Mouse (Mus musculus): Measurements from ENCODE around the gene Slc45a3. TPM values are rescaled to one million over a fixed set of nuclear protein-coding genes. Genes with fewer than 3 reads are reported as not detected.

Slc45a3 gene
- polyA plus RNA-seq, 1 experiment from 2014 or later = 8.4 TPM

DNA sequence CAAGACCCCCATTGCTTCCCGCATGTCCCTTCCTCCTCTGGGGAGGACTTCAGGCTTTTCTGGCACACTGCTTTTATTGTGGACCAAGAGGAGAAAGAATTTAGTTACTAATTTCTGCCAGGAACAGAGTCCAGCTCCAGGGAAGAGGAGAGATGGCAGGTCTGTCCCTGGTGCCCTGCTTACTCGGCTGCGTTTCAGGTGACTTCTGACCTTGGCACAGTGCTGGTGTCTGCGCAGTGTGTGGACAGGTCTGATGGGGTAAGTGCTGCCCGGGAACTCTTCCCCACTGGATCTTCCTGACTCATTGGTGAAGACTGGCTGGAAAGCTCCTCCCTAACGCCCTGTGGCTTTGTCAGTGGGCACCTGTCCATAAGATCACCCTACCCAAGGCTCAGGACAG is 6.2 kb downstream of the Slc45a3 start:
- 63% methylated on average over 6 of the region's 6 CpGs for WGBS
- Histone ChIP-seq H3K27me3 (ENCODE audit: control insufficient read depth, insufficient read depth, low read length) (peaks cover 5% of the 10 kb centered on the region; the same call in 1 of the 2 replicates), H3K9ac (ENCODE audit: low read length) (no peak overlapping the region), H3K9me3 (ENCODE audit: control insufficient read depth, low read length) (no peaks in the 10 kb centered on the region), H3K36me3 (ENCODE audit: control insufficient read depth, insufficient read depth, low read length) (no peaks in the 10 kb centered on the region), H3K4me3 (ENCODE audit: low read depth, low read length) (no peak overlapping the region), H3K4me2 (ENCODE audit: low read depth, low read length, severe bottlenecking) (no peak overlapping the region), H3K4me1 (replicated peaks; ENCODE audit: control insufficient read depth, insufficient read depth, low read length) (peaks cover 50% of the 10 kb centered on the region), H3K27ac (ENCODE audit: low read depth, low read length) (no peak overlapping the region)
- ATAC-seq (replicated peaks; ENCODE audit: low FRiP score) (no peak), DNase-seq (ENCODE audit: low spot score) (no peak)

DNA sequence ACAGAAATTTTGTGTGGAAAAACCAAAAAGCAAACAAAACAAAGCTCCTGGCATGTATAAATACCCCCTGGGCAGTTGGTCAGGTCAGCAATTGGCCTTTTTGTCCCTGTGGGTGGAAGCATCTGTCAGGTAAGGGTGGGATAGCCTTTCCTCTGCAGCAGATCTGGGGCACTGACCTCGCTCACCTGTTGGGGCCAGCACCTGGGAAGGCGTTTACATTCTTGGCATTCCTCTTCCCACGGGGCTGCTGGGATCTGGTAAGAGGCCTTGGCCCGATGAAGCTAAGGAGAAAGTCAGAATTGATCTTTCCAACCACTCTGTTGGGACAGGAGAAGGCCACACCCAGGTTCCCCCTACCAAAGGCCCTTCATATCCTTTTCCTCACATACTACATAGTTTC is 7.1 kb downstream of the Slc45a3 start:
- H3K4me1 ChIP-seq (replicated peaks; ENCODE audit: control insufficient read depth, insufficient read depth, low read length) = peaks cover 50% of the 10 kb centered on the region
- H3K36me3 ChIP-seq (ENCODE audit: control insufficient read depth, insufficient read depth, low read length) = no peaks in the 10 kb centered on the region
- H3K27ac ChIP-seq (ENCODE audit: low read depth, low read length) = no peak overlapping the region
- peaks cover 2% of the 10 kb centered on the region; the same call in 1 of the 2 replicates for H3K27me3 ChIP-seq (ENCODE audit: control insufficient read depth, insufficient read depth, low read length)
- no peaks in the 10 kb centered on the region for H3K9me3 ChIP-seq (ENCODE audit: control insufficient read depth, low read length)
- H3K4me3 ChIP-seq (ENCODE audit: low read depth, low read length) = no peak overlapping the region
- H3K9ac ChIP-seq (ENCODE audit: low read length) = no peak overlapping the region
- H3K4me2 ChIP-seq (ENCODE audit: low read depth, low read length, severe bottlenecking) = no peak overlapping the region
- 42% methylated on average over 4 of the region's 4 CpGs for WGBS
- ATAC-seq (replicated peaks; ENCODE audit: low FRiP score) = no peak
- DNase-seq (ENCODE audit: low spot score) = no peak

DNA sequence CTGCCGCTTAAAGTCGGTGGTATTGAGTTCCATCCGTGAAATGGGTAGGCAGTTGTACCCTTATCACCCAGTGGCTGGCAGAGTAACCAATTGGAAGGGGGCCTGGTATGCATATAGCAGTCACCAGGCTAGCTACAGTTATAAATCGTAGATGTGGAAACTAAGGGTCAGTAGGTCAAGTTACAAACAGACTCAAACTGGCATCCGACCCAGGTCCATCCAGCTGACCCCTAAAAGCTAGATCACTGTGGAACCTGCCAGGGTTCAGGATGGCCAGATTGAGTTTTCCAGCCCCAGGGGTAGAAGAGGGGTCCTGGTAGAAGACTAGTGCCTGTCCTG is 7.5 kb downstream of the Slc45a3 start:
- peak overlapping the region; percentile 40; the same call in 1 of the 2 replicates for H3K4me2 ChIP-seq (ENCODE audit: low read depth, low read length, severe bottlenecking)
- H3K4me3 ChIP-seq (ENCODE audit: low read depth, low read length) = no peak overlapping the region

DNA sequence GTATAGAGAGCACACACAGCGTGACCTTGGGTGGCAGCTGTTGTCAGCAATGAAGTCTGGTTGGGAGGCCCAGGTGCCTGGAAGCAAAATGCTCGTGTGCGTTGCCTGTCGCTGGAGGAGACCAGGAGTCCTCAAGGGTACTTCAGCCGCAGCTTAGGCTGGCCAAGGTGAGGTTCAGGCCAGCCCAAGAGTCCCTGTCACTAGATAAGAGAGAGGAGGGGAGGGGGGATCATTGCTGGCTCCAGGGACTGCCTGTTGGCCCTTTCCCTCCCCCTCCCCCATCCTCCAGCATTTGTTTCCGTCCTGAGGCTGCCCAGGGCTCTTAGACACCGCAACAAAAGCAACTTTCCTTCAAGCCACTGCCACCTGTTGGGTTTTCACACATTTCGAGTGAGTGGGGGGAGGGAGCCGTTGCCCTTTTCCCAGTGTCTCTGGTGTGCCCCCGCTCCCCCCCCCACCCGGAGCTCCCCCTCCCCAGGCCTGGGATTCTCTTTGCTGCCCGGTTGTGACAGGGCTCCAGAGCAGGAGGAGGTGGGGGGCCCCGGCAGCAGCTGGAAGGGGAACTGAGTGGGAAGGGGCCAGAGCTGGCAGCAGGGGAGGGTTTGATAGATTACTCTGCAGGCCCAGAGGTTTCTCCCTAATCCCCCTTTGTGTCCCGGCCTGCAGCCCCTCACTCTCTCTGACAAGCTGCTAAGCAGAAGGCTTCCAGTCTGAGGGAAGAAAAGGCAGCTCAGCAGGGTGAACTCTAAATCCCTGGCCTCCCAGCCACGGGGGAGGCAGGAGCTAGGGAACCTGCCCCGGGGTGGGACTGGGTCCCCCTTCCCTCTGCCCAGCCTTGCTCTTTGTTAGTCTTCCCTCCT is 8.1 kb downstream of the Slc45a3 start:
- ATAC-seq (replicated peaks; ENCODE audit: low FRiP score) = peak; percentile 84
- Histone ChIP-seq H3K27ac (ENCODE audit: low read depth, low read length) (peak overlapping the region; percentile 98), H3K4me3 (ENCODE audit: low read depth, low read length) (peak overlapping the region; percentile 5; the same call in 1 of the 2 replicates), H3K4me2 (ENCODE audit: low read depth, low read length, severe bottlenecking) (peak overlapping the region; percentile 40), H3K9ac (ENCODE audit: low read length) (peak overlapping the region; percentile 55), H3K4me1 (replicated peaks; ENCODE audit: control insufficient read depth, insufficient read depth, low read length) (peaks cover 47% of the 10 kb centered on the region), H3K27me3 (ENCODE audit: control insufficient read depth, insufficient read depth, low read length) (no peaks in the 10 kb centered on the region), H3K36me3 (ENCODE audit: control insufficient read depth, insufficient read depth, low read length) (no peaks in the 10 kb centered on the region), H3K9me3 (ENCODE audit: control insufficient read depth, low read length) (no peaks in the 10 kb centered on the region)
- DNase-seq (ENCODE audit: low spot score) = peak; percentile 91
- under 1% methylated on average over 16 of the region's 16 CpGs for WGBS

More for the DNA sequence above, 7.5 kb downstream of the Slc45a3 start:
- H3K36me3 ChIP-seq (ENCODE audit: control insufficient read depth, insufficient read depth, low read length) = no peaks in the 10 kb centered on the region
- H3K27me3 ChIP-seq (ENCODE audit: control insufficient read depth, insufficient read depth, low read length) = peaks cover 2% of the 10 kb centered on the region; the same call in 1 of the 2 replicates
- no peak for DNase-seq (ENCODE audit: low spot score)
- no peak; the same call in 1 of the 2 replicates for ATAC-seq (replicated peaks; ENCODE audit: low FRiP score)
- H3K4me1 ChIP-seq (replicated peaks; ENCODE audit: control insufficient read depth, insufficient read depth, low read length) = peaks cover 52% of the 10 kb centered on the region
- WGBS = 32% methylated on average over 5 of the region's 5 CpGs
- peak overlapping the region; percentile 55; the same call in 1 of the 2 replicates for H3K9ac ChIP-seq (ENCODE audit: low read length)
- peak overlapping the region; percentile 98 for H3K27ac ChIP-seq (ENCODE audit: low read depth, low read length)
- no peaks in the 10 kb centered on the region for H3K9me3 ChIP-seq (ENCODE audit: control insufficient read depth, low read length)

DNA sequence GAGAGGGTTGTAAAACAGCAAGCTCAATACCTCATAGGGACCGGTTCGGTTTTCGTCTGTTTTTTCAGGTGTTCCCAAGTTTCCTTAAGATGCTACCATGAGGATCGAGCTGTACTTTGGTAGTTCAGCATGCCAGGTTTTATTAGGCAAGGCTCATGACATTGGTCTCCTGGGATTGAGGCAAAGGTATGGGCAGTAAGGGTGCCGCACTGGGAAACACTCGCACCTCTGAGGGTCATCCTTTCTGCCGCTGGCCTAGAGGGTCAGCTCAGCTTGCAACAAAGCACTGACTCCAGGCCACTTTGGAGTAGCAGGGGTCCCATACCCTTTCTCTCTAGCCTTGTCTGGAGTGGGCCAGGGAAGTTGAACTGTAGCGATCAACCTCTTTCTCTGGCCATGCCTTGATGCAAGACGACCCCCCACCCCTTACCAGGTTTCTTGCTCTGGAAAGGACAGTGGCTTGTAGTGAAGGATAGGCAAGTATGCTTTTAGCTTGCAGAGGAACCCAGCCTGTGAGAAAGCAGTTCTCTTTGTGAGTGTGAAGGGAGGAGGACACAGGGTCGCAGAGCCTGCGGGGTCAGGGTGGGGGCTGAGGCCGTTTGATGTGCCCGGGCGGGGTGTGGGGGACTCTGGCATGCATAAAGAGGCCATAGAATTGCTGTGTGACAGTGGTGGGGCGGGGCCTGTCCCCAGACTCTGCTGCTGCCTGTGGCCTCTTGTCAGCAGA is 9.2 kb downstream of the Slc45a3 start:
- ATAC-seq (replicated peaks; ENCODE audit: low FRiP score) (peak; percentile 69), DNase-seq (ENCODE audit: low spot score) (peak; percentile 89)
- Histone ChIP-seq H3K4me2 (ENCODE audit: low read depth, low read length, severe bottlenecking) (peak overlapping the region; percentile 40), H3K27me3 (ENCODE audit: control insufficient read depth, insufficient read depth, low read length) (no peaks in the 10 kb centered on the region), H3K4me3 (ENCODE audit: low read depth, low read length) (no peak overlapping the region), H3K36me3 (ENCODE audit: control insufficient read depth, insufficient read depth, low read length) (no peaks in the 10 kb centered on the region), H3K27ac (ENCODE audit: low read depth, low read length) (peak overlapping the region; percentile 98), H3K4me1 (replicated peaks; ENCODE audit: control insufficient read depth, insufficient read depth, low read length) (peaks cover 40% of the 10 kb centered on the region), H3K9me3 (ENCODE audit: control insufficient read depth, low read length) (no peaks in the 10 kb centered on the region), H3K9ac (ENCODE audit: low read length) (peak overlapping the region; percentile 55)
- WGBS = under 1% methylated on average over 15 of the region's 15 CpGs

DNA sequence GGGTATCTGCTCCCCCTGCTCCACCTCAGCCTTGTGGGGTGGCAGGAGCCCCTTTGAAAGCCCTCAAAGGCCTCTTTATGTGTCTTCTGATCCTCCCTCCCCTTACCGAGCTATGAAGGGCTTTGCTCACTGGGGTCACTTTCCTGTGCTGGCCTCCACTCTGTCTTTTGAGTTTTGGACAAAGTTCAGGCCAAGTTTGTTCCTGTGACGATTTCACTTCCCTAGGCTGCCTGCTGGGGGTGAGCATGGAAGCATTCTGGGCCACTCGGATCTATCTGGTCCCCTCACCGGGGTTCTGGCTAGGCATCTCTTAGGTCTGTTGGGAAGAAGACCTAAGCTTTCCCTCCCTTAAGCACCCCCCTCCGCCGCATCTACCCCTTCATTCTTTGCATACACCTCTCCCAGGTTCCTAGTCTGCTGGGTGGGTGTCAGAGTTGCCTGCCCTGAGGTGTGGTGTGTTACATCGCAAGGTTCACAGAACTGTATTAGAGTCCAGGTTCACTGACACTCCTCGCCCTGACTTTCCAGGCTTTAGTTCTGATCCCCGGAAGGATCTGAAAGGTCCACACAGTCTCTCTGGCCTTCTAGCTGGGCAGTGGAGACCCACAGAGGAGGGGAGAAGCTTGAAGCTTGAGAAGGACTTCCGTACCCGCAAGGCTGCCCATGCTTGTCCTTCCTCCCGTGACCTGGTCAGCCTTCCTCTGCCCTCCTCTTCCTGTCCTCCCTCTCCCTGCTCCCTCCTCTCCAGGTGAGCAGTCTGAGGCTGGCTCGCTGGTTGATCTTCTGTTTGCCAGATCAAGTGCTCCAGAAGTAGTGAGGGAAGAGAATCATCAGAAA is 9.9 kb downstream of the Slc45a3 start:
- Histone ChIP-seq H3K36me3 (ENCODE audit: control insufficient read depth, insufficient read depth, low read length) (no peaks in the 10 kb centered on the region), H3K4me3 (ENCODE audit: low read depth, low read length) (no peak overlapping the region), H3K27me3 (ENCODE audit: control insufficient read depth, insufficient read depth, low read length) (no peaks in the 10 kb centered on the region), H3K4me1 (replicated peaks; ENCODE audit: control insufficient read depth, insufficient read depth, low read length) (peaks cover 40% of the 10 kb centered on the region), H3K27ac (ENCODE audit: low read depth, low read length) (peak overlapping the region; percentile 98), H3K9ac (ENCODE audit: low read length) (peak overlapping the region; percentile 55), H3K9me3 (ENCODE audit: control insufficient read depth, low read length) (no peaks in the 10 kb centered on the region), H3K4me2 (ENCODE audit: low read depth, low read length, severe bottlenecking) (peak overlapping the region; percentile 40; the same call in 1 of the 2 replicates)
- peak; percentile 1; the same call in 1 of the 2 replicates for ATAC-seq (replicated peaks; ENCODE audit: low FRiP score)
- DNase-seq (ENCODE audit: low spot score) = no peak
- WGBS = 11% methylated on average over 13 of the region's 13 CpGs

DNA sequence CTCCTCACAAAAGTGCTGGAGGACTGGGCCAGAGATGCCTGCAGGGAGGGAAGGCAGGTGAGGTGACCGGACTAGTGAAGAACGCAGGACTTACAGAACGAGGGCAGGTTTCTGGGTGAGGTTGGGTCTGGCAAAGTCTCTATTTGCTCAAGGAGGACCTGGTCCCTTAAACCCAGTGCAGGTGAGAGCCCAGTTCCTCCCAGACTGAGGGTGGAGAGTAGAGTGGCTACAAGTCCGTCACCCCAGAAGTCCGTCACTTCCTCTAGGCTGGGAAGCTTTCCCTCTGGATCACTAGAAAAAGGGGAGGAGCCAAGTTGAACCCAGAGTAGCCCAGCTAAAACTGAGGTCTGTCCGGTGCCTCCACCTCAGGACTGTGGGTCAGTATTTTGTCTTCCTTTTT is 11.2 kb downstream of the Slc45a3 start:
- Histone ChIP-seq H3K4me1 (replicated peaks; ENCODE audit: control insufficient read depth, insufficient read depth, low read length) (peaks cover 40% of the 10 kb centered on the region), H3K4me3 (ENCODE audit: low read depth, low read length) (no peak overlapping the region), H3K27ac (ENCODE audit: low read depth, low read length) (no peak overlapping the region), H3K36me3 (ENCODE audit: control insufficient read depth, insufficient read depth, low read length) (no peaks in the 10 kb centered on the region; the same call in 1 of the 2 replicates), H3K4me2 (ENCODE audit: low read depth, low read length, severe bottlenecking) (no peak overlapping the region), H3K9me3 (ENCODE audit: control insufficient read depth, low read length) (no peaks in the 10 kb centered on the region), H3K9ac (ENCODE audit: low read length) (no peak overlapping the region), H3K27me3 (ENCODE audit: control insufficient read depth, insufficient read depth, low read length) (no peaks in the 10 kb centered on the region)
- ATAC-seq (replicated peaks; ENCODE audit: low FRiP score) = no peak
- 86% methylated on average over 6 of the region's 6 CpGs for WGBS
- no peak for DNase-seq (ENCODE audit: low spot score)

DNA sequence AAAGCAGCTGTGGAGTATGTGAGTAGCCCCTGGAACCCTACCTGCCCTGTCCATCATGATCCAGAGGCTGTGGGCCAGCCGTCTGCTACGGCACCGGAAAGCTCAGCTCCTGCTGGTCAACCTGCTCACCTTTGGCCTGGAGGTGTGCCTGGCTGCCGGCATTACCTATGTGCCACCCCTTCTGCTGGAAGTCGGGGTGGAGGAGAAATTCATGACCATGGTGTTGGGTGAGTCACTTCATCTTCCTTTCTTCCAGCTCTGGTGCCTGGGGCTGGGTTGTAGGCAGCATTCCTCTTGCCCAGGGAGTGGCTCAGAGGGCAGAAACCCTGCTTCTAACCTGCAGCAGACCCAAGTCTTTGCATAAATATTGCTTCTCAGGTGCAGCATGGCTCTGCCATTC is 14.1 kb downstream of the Slc45a3 start:
- H3K4me1 ChIP-seq (replicated peaks; ENCODE audit: control insufficient read depth, insufficient read depth, low read length) = peaks cover 24% of the 10 kb centered on the region
- ATAC-seq (replicated peaks; ENCODE audit: low FRiP score) (no peak), DNase-seq (ENCODE audit: low spot score) (no peak)
- H3K9ac ChIP-seq (ENCODE audit: low read length) = no peak overlapping the region
- H3K27me3 ChIP-seq (ENCODE audit: control insufficient read depth, insufficient read depth, low read length) = no peaks in the 10 kb centered on the region
- H3K4me2 ChIP-seq (ENCODE audit: low read depth, low read length, severe bottlenecking) = no peak overlapping the region
- H3K4me3 ChIP-seq (ENCODE audit: low read depth, low read length) = no peak overlapping the region
- H3K27ac ChIP-seq (ENCODE audit: low read depth, low read length) = no peak overlapping the region
- WGBS = 88% methylated on average over 5 of the region's 5 CpGs
- no peaks in the 10 kb centered on the region; the same call in 1 of the 2 replicates for H3K36me3 ChIP-seq (ENCODE audit: control insufficient read depth, insufficient read depth, low read length)
- no peaks in the 10 kb centered on the region for H3K9me3 ChIP-seq (ENCODE audit: control insufficient read depth, low read length)
